Mouse (Mus musculus) erythroblast, embryonic 14.5 days (primary cell): ENCODE measurements around the gene Pde8b. TPM values are rescaled to one million over a fixed set of nuclear protein-coding genes. Genes with fewer than 3 reads are reported as not detected.

Experiments
- H3K27me3 ChIP-seq: 2 replicates; pipeline ENCODE4 v1.6.1; 2012; ENCODE audit warnings: inconsistent platforms; ENCODE audit not compliant: control insufficient read depth
- H3K36me3 ChIP-seq: 2 replicates; pipeline ENCODE4 v1.6.1; 2012; ENCODE audit warnings: mild to moderate bottlenecking, inconsistent platforms; ENCODE audit not compliant: control insufficient read depth
- H3K4me1 ChIP-seq: 2 replicates; pipeline ENCODE4 v1.6.1; 2012; ENCODE audit warnings: inconsistent platforms; ENCODE audit not compliant: control insufficient read depth
- H3K4me3 ChIP-seq: replicated peaks from 2 replicates; pipeline ENCODE3; 2012; ENCODE audit warnings: moderate library complexity, mild to moderate bottlenecking, inconsistent platforms
- H3K9me3 ChIP-seq: 2 replicates; pipeline ENCODE4 v1.6.1; 2012; ENCODE audit warnings: low read length, inconsistent platforms, mixed read lengths; ENCODE audit not compliant: control insufficient read depth
- GATA1 ChIP-seq: IDR thresholded peaks from 2 replicates; pipeline ENCODE4 v1.6.1; 2012; ENCODE audit warnings: low read length, inconsistent platforms, mixed read lengths
- TAL1 ChIP-seq: IDR thresholded peaks from 3 replicates; pipeline ENCODE4 v1.6.1; 2012; ENCODE audit warnings: low read length, inconsistent platforms, mixed read lengths
- polyA plus RNA-seq: library from polyadenylated mRNA; stranded (reverse); fragments of >175 nt; gene quantifications from 2 replicates; pipeline ENCODE4 v1.2.3, GENCODE M21; 2012

The Pde8b gene
- polyA plus RNA-seq, 1 experiment: 0.01 TPM

GRCm38 (mm10) chr13:95077688-95078087 is 172.4 kb downstream of the Pde8b start:
- no peaks in the 10 kb centered on the region for H3K36me3 ChIP-seq
- TF ChIP-seq TAL1: no peak
- no peak for TF ChIP-seq GATA1
- no peaks in the 10 kb centered on the region for H3K4me1 ChIP-seq
- no peaks in the 10 kb centered on the region for H3K9me3 ChIP-seq
- H3K4me3 ChIP-seq: no peak overlapping the region
- H3K27me3 ChIP-seq: no peaks in the 10 kb centered on the region

GRCm38 (mm10) chr13:95076142-95076541 is 174.0 kb downstream of the Pde8b start:
- no peak for TF ChIP-seq TAL1
- TF ChIP-seq GATA1: no peak
- Histone ChIP-seq H3K27me3 (no peaks in the 10 kb centered on the region), H3K36me3 (no peaks in the 10 kb centered on the region), H3K4me1 (no peaks in the 10 kb centered on the region), H3K9me3 (no peaks in the 10 kb centered on the region), H3K4me3 (no peak overlapping the region)

GRCm38 (mm10) chr13:95073445-95074172 is 176.5 kb downstream of the Pde8b start:
- TF ChIP-seq TAL1 (no peak), GATA1 (no peak)
- H3K4me1 ChIP-seq: no peaks in the 10 kb centered on the region
- H3K4me3 ChIP-seq: no peak overlapping the region
- H3K36me3 ChIP-seq: no peaks in the 10 kb centered on the region
- no peaks in the 10 kb centered on the region for H3K9me3 ChIP-seq
- no peaks in the 10 kb centered on the region for H3K27me3 ChIP-seq

- Histone ChIP-seq H3K4me1 (no peaks in the 10 kb centered on the region), H3K27me3 (no peaks in the 10 kb centered on the region), H3K4me3 (no peak overlapping the region), H3K36me3 (no peaks in the 10 kb centered on the region), H3K9me3 (no peaks in the 10 kb centered on the region)
- TF ChIP-seq GATA1 (no peak), TAL1 (no peak)
Observed at GRCm38 (mm10) chr13:95070268-95070667, 179.9 kb downstream of the Pde8b start.

GRCm38 (mm10) chr13:95067854-95068253 is 182.3 kb downstream of the Pde8b start:
- no peak for TF ChIP-seq TAL1
- no peak for TF ChIP-seq GATA1
- H3K27me3 ChIP-seq: no peaks in the 10 kb centered on the region

GRCm38 (mm10) chr13:95063390-95064017 is 186.6 kb downstream of the Pde8b start:
- no peaks in the 10 kb centered on the region for H3K36me3 ChIP-seq
- H3K27me3 ChIP-seq: no peaks in the 10 kb centered on the region
- TF ChIP-seq GATA1 (no peak), TAL1 (no peak)
- H3K9me3 ChIP-seq: no peaks in the 10 kb centered on the region
- no peak overlapping the region for H3K4me3 ChIP-seq
- no peaks in the 10 kb centered on the region for H3K4me1 ChIP-seq

More at GRCm38 (mm10) chr13:95067854-95068253, 182.3 kb downstream of the Pde8b start:
- Histone ChIP-seq H3K4me1 (no peaks in the 10 kb centered on the region), H3K36me3 (no peaks in the 10 kb centered on the region), H3K9me3 (no peaks in the 10 kb centered on the region), H3K4me3 (no peak overlapping the region)

- Histone ChIP-seq H3K27me3 (no peaks in the 10 kb centered on the region), H3K4me1 (no peaks in the 10 kb centered on the region), H3K4me3 (no peak overlapping the region), H3K36me3 (no peaks in the 10 kb centered on the region), H3K9me3 (no peaks in the 10 kb centered on the region)
- TF ChIP-seq GATA1 (no peak), TAL1 (no peak)
Observed at GRCm38 (mm10) chr13:95058885-95059284, 191.3 kb downstream of the Pde8b start.

GRCm38 (mm10) chr13:95056501-95057280 is 193.4 kb downstream of the Pde8b start:
- Histone ChIP-seq H3K36me3 (no peaks in the 10 kb centered on the region), H3K4me1 (no peaks in the 10 kb centered on the region), H3K4me3 (no peak overlapping the region), H3K27me3 (no peaks in the 10 kb centered on the region), H3K9me3 (no peaks in the 10 kb centered on the region)
- TF ChIP-seq TAL1 (no peak), GATA1 (no peak)
